In the genomic region with DNA sequence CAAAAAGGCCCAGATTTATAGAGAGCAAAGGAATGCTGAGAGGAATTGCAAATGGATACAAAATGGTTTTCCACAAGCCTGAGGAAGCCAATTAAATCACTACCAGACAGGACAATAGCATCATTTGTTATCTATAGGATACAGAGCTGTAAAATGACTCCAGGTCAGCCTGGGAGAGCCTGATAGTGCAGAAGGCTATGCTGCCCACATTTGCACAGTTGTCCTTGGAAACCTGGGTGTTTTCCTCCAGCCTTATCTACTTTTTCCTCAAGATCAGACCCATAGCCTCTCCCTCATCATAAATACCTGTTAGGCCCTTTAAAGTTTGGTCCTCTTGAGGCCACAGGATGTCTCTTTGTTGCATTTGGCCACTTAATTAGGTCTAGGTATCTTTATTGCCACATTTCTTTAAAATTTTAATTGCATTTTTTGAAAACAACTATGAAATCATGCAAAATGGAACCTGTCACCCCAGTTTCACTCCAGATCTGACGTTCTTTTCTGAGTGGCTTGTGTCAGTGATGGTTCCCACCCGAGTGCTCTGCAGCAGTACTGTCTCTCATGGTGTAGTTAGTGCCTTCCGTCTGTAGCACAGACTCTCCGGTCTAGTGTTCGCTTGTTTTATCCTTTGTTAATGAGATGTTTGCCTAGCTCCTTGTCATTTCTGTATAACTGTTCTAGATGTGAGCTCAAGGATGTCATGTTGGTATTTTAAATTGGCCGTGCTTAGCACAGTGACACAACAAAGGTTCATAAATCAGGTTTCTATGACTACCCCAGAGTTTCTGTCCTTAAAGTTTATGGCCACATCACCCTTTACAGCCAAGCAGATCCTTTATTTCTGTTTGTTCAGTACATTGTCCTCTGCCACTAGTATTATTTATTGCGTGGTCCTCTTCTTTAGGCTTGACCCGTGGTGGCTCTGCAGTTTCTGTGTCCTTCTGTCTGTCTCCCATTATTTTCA, we compare ENCODE assay signal across 16 mouse cellular contexts.
DNase-seq lines count a peak whose midpoint lies in the region; ATAC-seq and TF ChIP-seq lines count a peak whose summit lies in the region.
"Had no signal": no experiment of that assay in that cellular context is flagged by ENCODE, and none has a peak within 500 bp of the region (broad histone marks: within the 10 kb centered on the region; RNA-seq: fewer than 3 reads in every experiment).

No protein-coding gene starts in this region.

- 72% methylated on average over 8 of the region's 8 CpGs for WGBS in heart, embryonic 13.5 days
- 49% methylated on average over 8 of the region's 8 CpGs for WGBS in kidney, postnatal 0 days
- WGBS in lung, postnatal 0 days, result 44% methylated on average over 8 of the region's 8 CpGs

- no peaks in the 10 kb centered on the region for H3K36me3 ChIP-seq in heart, embryonic 13.5 days
- no peaks in the 10 kb centered on the region for H3K36me3 ChIP-seq in kidney, postnatal 0 days (ENCODE audit: insufficient read depth, low read length)
- peaks cover 3% of the 10 kb centered on the region; the same call in 1 of the 2 replicates for H3K36me3 ChIP-seq in lung, postnatal 0 days (ENCODE audit: insufficient read depth, low read length)
- H3K36me3 ChIP-seq: forebrain, embryonic 15.5 days; limb, embryonic 10.5 days; stomach, embryonic 15.5 days had no signal

- peak overlapping the region; percentile 20; the same call in 1 of the 2 replicates for H3K27ac ChIP-seq in heart, embryonic 13.5 days (replicated peaks)
- H3K27ac ChIP-seq in kidney, postnatal 0 days, result no peak overlapping the region
- peak overlapping the region; percentile 43; the same call in 1 of the 2 replicates for H3K27ac ChIP-seq in lung, postnatal 0 days (ENCODE audit: low read length)
- H3K27ac ChIP-seq: forebrain, embryonic 15.5 days; limb, embryonic 10.5 days; liver, embryonic 12.5 days; stomach, embryonic 15.5 days had no signal

- H3K4me3 ChIP-seq in heart, embryonic 13.5 days, result no peak overlapping the region
- no peak overlapping the region for H3K4me3 ChIP-seq in kidney, postnatal 0 days (replicated peaks; ENCODE audit: low read depth, low read length)
- no peak overlapping the region for H3K4me3 ChIP-seq in lung, postnatal 0 days (ENCODE audit: low read depth, low read length)
- H3K4me3 ChIP-seq: forebrain, embryonic 15.5 days; limb, embryonic 10.5 days; liver, embryonic 12.5 days; stomach, embryonic 15.5 days had no signal

- no peaks in the 10 kb centered on the region for H3K9me3 ChIP-seq in heart, embryonic 13.5 days
- no peaks in the 10 kb centered on the region for H3K9me3 ChIP-seq in kidney, postnatal 0 days (replicated peaks; ENCODE audit: low read length)
- H3K9me3 ChIP-seq in lung, postnatal 0 days (ENCODE audit: low read length), result no peaks in the 10 kb centered on the region
- H3K9me3 ChIP-seq: forebrain, embryonic 15.5 days; limb, embryonic 10.5 days; liver, embryonic 12.5 days; stomach, embryonic 15.5 days had no signal

- no peak overlapping the region for H3K4me2 ChIP-seq in heart, embryonic 13.5 days
- H3K4me2 ChIP-seq in kidney, postnatal 0 days (ENCODE audit: low read length), result no peak overlapping the region
- no peak overlapping the region for H3K4me2 ChIP-seq in lung, postnatal 0 days (replicated peaks; ENCODE audit: low read depth, low read length)
- H3K4me2 ChIP-seq: forebrain, embryonic 15.5 days; liver, embryonic 12.5 days; stomach, embryonic 15.5 days had no signal

- H3K9ac ChIP-seq in heart, embryonic 13.5 days, result no peak overlapping the region
- no peak overlapping the region for H3K9ac ChIP-seq in kidney, postnatal 0 days (ENCODE audit: low read depth, low read length)
- no peak overlapping the region for H3K9ac ChIP-seq in lung, postnatal 0 days (replicated peaks; ENCODE audit: low read depth)
- H3K9ac ChIP-seq: forebrain, embryonic 15.5 days; liver, embryonic 12.5 days; stomach, embryonic 15.5 days had no signal

- TF ChIP-seq EP300 in lung, postnatal 0 days (IDR thresholded peaks at IDR 0.05), result peak; percentile 41

- no peaks in the 10 kb centered on the region for H3K27me3 ChIP-seq in heart, embryonic 13.5 days (replicated peaks)
- no peaks in the 10 kb centered on the region for H3K27me3 ChIP-seq in kidney, postnatal 0 days (ENCODE audit: insufficient read depth, low read length)
- H3K27me3 ChIP-seq in lung, postnatal 0 days (replicated peaks; ENCODE audit: insufficient read depth, low read length), result no peaks in the 10 kb centered on the region
- H3K27me3 ChIP-seq: forebrain, embryonic 15.5 days; liver, embryonic 12.5 days; stomach, embryonic 15.5 days had no signal

- ATAC-seq in heart, embryonic 13.5 days (ENCODE audit: extremely low read depth, insufficient number of reproducible peaks, low FRiP score, low TSS enrichment), result no peak
- ATAC-seq in kidney, postnatal 0 days (replicated peaks; ENCODE audit: low FRiP score, low read depth), result no peak
- 0 out of 2 replicates have a peak, but pooled peaks have one; percentile 32 for ATAC-seq in common myeloid progenitor, adult 5-6 weeks (replicated peaks; ENCODE audit: low read depth, poor library complexity, severe bottlenecking)
- ATAC-seq in lung, postnatal 0 days, result peak; percentile 73
- ATAC-seq: CD4-positive, CD25-positive, alpha-beta regulatory T cell, adult 4 months; forebrain, embryonic 15.5 days; inflammation-experienced regulatory T-cells, adult 6 months; liver, embryonic 12.5 days had no signal

- no peak for TF ChIP-seq CTCF in kidney, postnatal 0 days (IDR thresholded peaks at IDR 0.05; ENCODE audit: low read depth)
- no peak for TF ChIP-seq CTCF in lung, postnatal 0 days (IDR thresholded peaks at IDR 0.05)

- H3K4me1 ChIP-seq in heart, embryonic 13.5 days, result 0 out of 2 replicates have a peak, but pooled peaks cover 3% of the 10 kb centered on the region
- no peaks in the 10 kb centered on the region for H3K4me1 ChIP-seq in kidney, postnatal 0 days (replicated peaks; ENCODE audit: insufficient read depth, low read length)
- H3K4me1 ChIP-seq in lung, postnatal 0 days (ENCODE audit: insufficient read depth, low read depth, low read length), result peaks cover 3% of the 10 kb centered on the region; the same call in 1 of the 2 replicates
- H3K4me1 ChIP-seq: forebrain, embryonic 15.5 days; liver, embryonic 12.5 days; stomach, embryonic 15.5 days had no signal

- DNase-seq in heart, adult 8-10 months (ENCODE audit: low spot score), result no peak
- peak; percentile 34 for DNase-seq in kidney, postnatal 0 days (ENCODE audit: low spot score)
- DNase-seq in kidney, postnatal 4 days, result no peak
- peak; percentile 85 for DNase-seq in lung, postnatal 0 days (ENCODE audit: low spot score)
- no peak for DNase-seq in urinary bladder, adult 18-20 months (ENCODE audit: low spot score in 2 of 2)
- no peak for DNase-seq in thymus, postnatal 10 days (ENCODE audit: low spot score in 2 of 2)
- DNase-seq: adrenal gland, adult 8-10 months; cerebellum, adult 8-10 months had no signal

Comparison
In these comparisons a context has a peak if more than half of its experiments do, and no peak if none do; other contexts are left out.
1. DNase-seq: peak in kidney, postnatal 0 days (single experiment) and lung, postnatal 0 days (single experiment); none in heart, adult 8-10 months (single experiment), kidney, postnatal 4 days (0 of 2), urinary bladder, adult 18-20 months (0 of 2) and thymus, postnatal 10 days (0 of 2).
2. ATAC-seq: peak in common myeloid progenitor, adult 5-6 weeks (single experiment) and lung, postnatal 0 days (single experiment); none in heart, embryonic 13.5 days (single experiment) and kidney, postnatal 0 days (single experiment).